Mouse (Mus musculus) heart, adult 2 months (tissue): ENCODE results near the gene Tjp3.

Source experiments
- CTCF ChIP-seq: fragments of 200-600 bp; IDR thresholded peaks from 2 replicates; pipeline ENCODE4 v1.8.1; 2022; ENCODE audit warnings: antibody characterized with exemption, mild to moderate bottlenecking, moderate library complexity
- EP300 ChIP-seq: fragments of 200-500 bp; IDR thresholded peaks from 2 replicates; pipeline ENCODE4 v1.6.1; 2011; ENCODE audit warnings: low read depth, low read length, control low read depth; ENCODE audit not compliant: insufficient read depth
- POLR2A ChIP-seq: fragments of 200-500 bp; IDR thresholded peaks from 2 replicates; pipeline ENCODE4 v1.6.1; 2011; ENCODE audit warnings: mild to moderate bottlenecking, low read depth, low read length, control low read depth; ENCODE audit not compliant: insufficient read depth

GRCm38 (mm10) chr10:81273842-81274241 is 17.5 kb downstream of the Tjp3 start:
- TF ChIP-seq CTCF (no peak), POLR2A (no peak), EP300 (no peak)
